Mouse (Mus musculus): Measurements from ENCODE around the gene Mtfr2. TPM values are rescaled to one million over a fixed set of nuclear protein-coding genes. Genes with fewer than 3 reads are reported as not detected.
A peak's percentile ranks its signal among the peaks of the same experiment; 100 is the strongest.

The Mtfr2 gene
- total and polyA plus RNA-seq, 3 experiments: 10.3 to 17.1 TPM; not detected in 1

- no peak overlapping the region for H3K9ac ChIP-seq (ENCODE audit: control insufficient read depth, low read depth, low read length, poor library complexity, severe bottlenecking)
- DNase-seq (ENCODE audit: low read depth, low spot score): no peak
- H3K27me3 ChIP-seq (ENCODE audit: control insufficient read depth in 1 of 2, insufficient read depth in 2 of 2, low read length in 2 of 2): no peaks in the 10 kb centered on the region
- no peak overlapping the region for H3K4me3 ChIP-seq (ENCODE audit: control insufficient read depth in 1 of 2, insufficient read depth in 1 of 2, low read depth in 2 of 2, low read length in 2 of 2)
- H3K36me3 ChIP-seq (ENCODE audit: control insufficient read depth in 1 of 2, insufficient read depth in 2 of 2, low read length in 2 of 2): peaks cover 0 to 4% of the 10 kb centered on the region in 2 experiments; a peak in 2 of 4 replicates
- no peak for TF ChIP-seq SIN3A (IDR thresholded peaks at IDR 0.05; ENCODE audit: low read length)
- no peak for TF ChIP-seq MEF2A (IDR thresholded peaks at IDR 0.05; ENCODE audit: extremely low read depth, insufficient replicate concordance, low read depth, low read length, poor library complexity, severe bottlenecking)
- TF ChIP-seq MAFK (IDR thresholded peaks at IDR 0.05; ENCODE audit: borderline replicate concordance, low read depth, low read length): no peak
- TF ChIP-seq USF1 (IDR thresholded peaks at IDR 0.05; ENCODE audit: low read depth, low read length): no peak
- no peaks in the 10 kb centered on the region for H3K79me2 ChIP-seq (ENCODE audit: control insufficient read depth, insufficient read depth, low read length, poor library complexity)
- no peaks in the 10 kb centered on the region; a peak in 1 of 4 replicates for H3K4me1 ChIP-seq (ENCODE audit: control insufficient read depth in 1 of 2, insufficient read depth in 2 of 2, low read length in 2 of 2)
- H3K9me3 ChIP-seq (replicated peaks; ENCODE audit: insufficient read depth, low read length): no peaks in the 10 kb centered on the region
- H3K27ac ChIP-seq (ENCODE audit: control insufficient read depth, low read depth, low read length): no peak overlapping the region
Observed at GRCm38 (mm10) chr10:20402941-20403340, 55.4 kb downstream of the Mtfr2 start.

GRCm38 (mm10) chr10:20405471-20405870 is 57.9 kb downstream of the Mtfr2 start:
- H3K9ac ChIP-seq (ENCODE audit: control insufficient read depth, low read depth, low read length, poor library complexity, severe bottlenecking): no peak overlapping the region
- H3K27ac ChIP-seq (ENCODE audit: control insufficient read depth, low read depth, low read length): no peak overlapping the region
- H3K27me3 ChIP-seq (ENCODE audit: control insufficient read depth in 1 of 2, insufficient read depth in 2 of 2, low read length in 2 of 2): peaks cover 0 to 1% of the 10 kb centered on the region in 2 experiments; a peak in 2 of 4 replicates
- peak; percentile 47 for DNase-seq (ENCODE audit: low read depth, low spot score)
- no peaks in the 10 kb centered on the region for H3K9me3 ChIP-seq (replicated peaks; ENCODE audit: insufficient read depth, low read length)
- no peak overlapping the region for H3K4me3 ChIP-seq (ENCODE audit: control insufficient read depth in 1 of 2, insufficient read depth in 1 of 2, low read depth in 2 of 2, low read length in 2 of 2)
- no peaks in the 10 kb centered on the region for H3K79me2 ChIP-seq (ENCODE audit: control insufficient read depth, insufficient read depth, low read length, poor library complexity)
- no peaks in the 10 kb centered on the region for H3K36me3 ChIP-seq (ENCODE audit: control insufficient read depth in 1 of 2, insufficient read depth in 2 of 2, low read length in 2 of 2)
- TF ChIP-seq RAD21 (IDR thresholded peaks at IDR 0.05; ENCODE audit: low read depth, low read length) (peak; percentile 75), UBTF (IDR thresholded peaks at IDR 0.05; ENCODE audit: borderline replicate concordance, insufficient read depth, low read depth, low read length) (no peak), SMC3 (IDR thresholded peaks at IDR 0.05; ENCODE audit: low read depth, low read length) (peak; percentile 64), CTCF (IDR thresholded peaks at IDR 0.05 in 2 of 3, conservative IDR thresholded peaks at IDR 0.05 in 1 of 3; ENCODE audit: control insufficient read depth in 1 of 3, insufficient read depth in 1 of 3, low read depth in 2 of 3, low read length in 3 of 3, poor library complexity in 1 of 3, severe bottlenecking in 1 of 3) (peak; percentile 40 to 62 (median 50)), ZC3H11A (IDR thresholded peaks at IDR 0.05; ENCODE audit: low read depth, low read length) (peak; percentile 42)
- no peaks in the 10 kb centered on the region for H3K4me1 ChIP-seq (ENCODE audit: control insufficient read depth in 1 of 2, insufficient read depth in 2 of 2, low read length in 2 of 2)

GRCm38 (mm10) chr10:20408336-20408735 is 60.8 kb downstream of the Mtfr2 start:
- Histone ChIP-seq H3K27me3 (ENCODE audit: control insufficient read depth in 1 of 2, insufficient read depth in 2 of 2, low read length in 2 of 2) (peaks cover 0 to 1% of the 10 kb centered on the region in 2 experiments; a peak in 2 of 4 replicates), H3K9ac (ENCODE audit: control insufficient read depth, low read depth, low read length, poor library complexity, severe bottlenecking) (no peak overlapping the region), H3K27ac (ENCODE audit: control insufficient read depth, low read depth, low read length) (no peak overlapping the region), H3K79me2 (ENCODE audit: control insufficient read depth, insufficient read depth, low read length, poor library complexity) (no peaks in the 10 kb centered on the region), H3K4me1 (ENCODE audit: control insufficient read depth in 1 of 2, insufficient read depth in 2 of 2, low read length in 2 of 2) (no peaks in the 10 kb centered on the region), H3K4me3 (ENCODE audit: control insufficient read depth in 1 of 2, insufficient read depth in 1 of 2, low read depth in 2 of 2, low read length in 2 of 2) (no peak overlapping the region), H3K9me3 (replicated peaks; ENCODE audit: insufficient read depth, low read length) (no peaks in the 10 kb centered on the region), H3K36me3 (ENCODE audit: control insufficient read depth in 1 of 2, insufficient read depth in 2 of 2, low read length in 2 of 2) (no peaks in the 10 kb centered on the region)
- no peak for TF ChIP-seq BHLHE40 (IDR thresholded peaks at IDR 0.05; ENCODE audit: borderline replicate concordance, low read depth, low read length)
- TF ChIP-seq POLR2A (IDR thresholded peaks at IDR 0.05; ENCODE audit: control insufficient read depth in 1 of 2, insufficient read depth in 1 of 2, low read depth in 1 of 2, low read length in 2 of 2, poor library complexity in 1 of 2): no peak
- no peak for TF ChIP-seq CTCF (IDR thresholded peaks at IDR 0.05 in 2 of 3, conservative IDR thresholded peaks at IDR 0.05 in 1 of 3; ENCODE audit: control insufficient read depth in 1 of 3, insufficient read depth in 1 of 3, low read depth in 2 of 3, low read length in 3 of 3, poor library complexity in 1 of 3, severe bottlenecking in 1 of 3)
- TF ChIP-seq E2F4 (IDR thresholded peaks at IDR 0.05; ENCODE audit: borderline replicate concordance, low read depth, low read length): no peak
- TF ChIP-seq MEF2A (IDR thresholded peaks at IDR 0.05; ENCODE audit: extremely low read depth, insufficient replicate concordance, low read depth, low read length, poor library complexity, severe bottlenecking): no peak
- TF ChIP-seq USF2 (IDR thresholded peaks at IDR 0.05; ENCODE audit: borderline replicate concordance in 1 of 2, insufficient read depth in 1 of 2, low read depth in 1 of 2, low read length in 2 of 2): no peak
- TF ChIP-seq KAT2A (conservative IDR thresholded peaks at IDR 0.05; ENCODE audit: low read depth, low read length): no peak
- no peak for TF ChIP-seq JUND (IDR thresholded peaks at IDR 0.05; ENCODE audit: low read depth, low read length)
- no peak for TF ChIP-seq USF1 (IDR thresholded peaks at IDR 0.05; ENCODE audit: low read depth, low read length)
- no peak for TF ChIP-seq ZMIZ1 (IDR thresholded peaks at IDR 0.05; ENCODE audit: low read depth, low read length)
- TF ChIP-seq TBP (IDR thresholded peaks at IDR 0.05; ENCODE audit: low read depth, low read length): no peak
- TF ChIP-seq TAL1 (IDR thresholded peaks at IDR 0.05; ENCODE audit: low read length): no peak
- TF ChIP-seq TCF12 (IDR thresholded peaks at IDR 0.05; ENCODE audit: low read depth, low read length): no peak
- no peak for TF ChIP-seq MAFK (IDR thresholded peaks at IDR 0.05; ENCODE audit: borderline replicate concordance, low read depth, low read length)
- no peak for TF ChIP-seq ZC3H11A (IDR thresholded peaks at IDR 0.05; ENCODE audit: low read depth, low read length)
- no peak for TF ChIP-seq NELFE (IDR thresholded peaks at IDR 0.05; ENCODE audit: low read depth, low read length)
- TF ChIP-seq RAD21 (IDR thresholded peaks at IDR 0.05; ENCODE audit: low read depth, low read length): no peak
- no peak for TF ChIP-seq SIN3A (IDR thresholded peaks at IDR 0.05; ENCODE audit: low read length)
- no peak for DNase-seq (ENCODE audit: low read depth, low spot score)
